ENCODE assay signal across 32 mouse cellular contexts in the genomic region with DNA sequence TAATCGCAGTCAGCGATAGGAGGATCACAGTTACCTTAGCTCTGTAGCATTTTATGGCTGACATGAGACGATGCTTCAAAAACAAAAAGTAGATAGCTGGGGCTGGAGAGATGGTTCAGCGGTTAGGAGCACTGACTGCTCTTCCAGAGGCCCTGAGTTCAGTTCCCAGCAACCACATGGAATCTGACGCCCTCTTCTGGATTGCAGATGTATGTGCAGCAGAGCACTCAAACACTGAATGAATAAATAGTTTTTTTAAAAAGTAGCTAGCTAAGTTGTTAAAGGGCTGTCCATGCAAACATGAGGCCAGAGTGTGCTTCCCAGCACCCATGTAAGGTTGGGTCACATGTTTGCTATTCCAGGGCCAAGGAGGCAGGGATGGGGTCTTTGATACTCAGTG. TPM values are rescaled to one million over a fixed set of nuclear protein-coding genes. Genes with fewer than 3 reads are reported as not detected.
DNase-seq lines count a peak whose midpoint lies in the region; ATAC-seq and TF ChIP-seq lines count a peak whose summit lies in the region.
"Had no signal": no experiment of that assay in that cellular context is flagged by ENCODE, and none has a peak within 500 bp of the region (broad histone marks: within the 10 kb centered on the region; RNA-seq: fewer than 3 reads in every experiment).

No protein-coding gene starts in this region.

- H3K4me3 ChIP-seq in hindbrain, postnatal 0 days (ENCODE audit: low read length) = no peak overlapping the region
- no peak overlapping the region for H3K4me3 ChIP-seq in hindbrain, embryonic 10.5 days
- no peak overlapping the region for H3K4me3 ChIP-seq in liver, embryonic 14.5 days (ENCODE audit: insufficient read depth in 1 of 2, low read depth in 2 of 2, low read length in 2 of 2)
- H3K4me3 ChIP-seq in liver, embryonic 12.5 days = no peak overlapping the region
- no peak overlapping the region for H3K4me3 ChIP-seq in E14TG2a.4 (replicated peaks; ENCODE audit: low read length)
- H3K4me3 ChIP-seq: embryonic facial prominence, embryonic 13.5 days; erythroblast, embryonic 14.5 days; forebrain, embryonic 12.5 days; heart, embryonic 13.5 days; hindbrain, embryonic 13.5 days; myocyte; neural tube, embryonic 13.5 days had no signal

- H3K27me3 ChIP-seq in hindbrain, postnatal 0 days (ENCODE audit: insufficient read depth, low read length) = no peaks in the 10 kb centered on the region
- no peaks in the 10 kb centered on the region for H3K27me3 ChIP-seq in hindbrain, embryonic 10.5 days (ENCODE audit: insufficient read depth, poor library complexity, severe bottlenecking)
- no peaks in the 10 kb centered on the region for H3K27me3 ChIP-seq in liver, embryonic 14.5 days (ENCODE audit: control insufficient read depth, insufficient read depth, low read length)
- no peaks in the 10 kb centered on the region for H3K27me3 ChIP-seq in liver, embryonic 12.5 days (replicated peaks)
- H3K27me3 ChIP-seq in E14TG2a.4 (ENCODE audit: insufficient read depth, low read length) = no peaks in the 10 kb centered on the region
- H3K27me3 ChIP-seq: embryonic facial prominence, embryonic 13.5 days; forebrain, embryonic 12.5 days; heart, embryonic 13.5 days; hindbrain, embryonic 13.5 days; neural tube, embryonic 13.5 days had no signal

- TF ChIP-seq POLR2A in brain, embryonic 14.5 days (IDR thresholded peaks at IDR 0.05; ENCODE audit: borderline replicate concordance, extremely low read depth, insufficient read depth, insufficient read length, poor library complexity, severe bottlenecking) = no peak

- DNase-seq in hindbrain, postnatal 0 days (ENCODE audit: low spot score) = no peak
- DNase-seq in hindbrain, embryonic 10.5 days (ENCODE audit: low spot score) = no peak
- no peak for DNase-seq in liver, embryonic 14.5 days (ENCODE audit: low read depth in 3 of 3, low spot score in 3 of 3)
- DNase-seq in brain, embryonic 14.5 days (ENCODE audit: low read depth) = no peak
- no peak for DNase-seq in right cerebral cortex, postnatal 36 days (ENCODE audit: low spot score in 2 of 2)
- no peak for DNase-seq in left cerebral cortex, postnatal 25 days (ENCODE audit: low spot score in 2 of 2)
- DNase-seq: adrenal gland, adult 2 months; B cell, adult 2 months; cerebellum, adult 18-20 months; cerebellum, postnatal 14 days; kidney, postnatal 36 days; lung, embryonic 14.5 days; lung, postnatal 4 days; midbrain, embryonic 14.5 days; retina, postnatal 1 day; right cerebral cortex, postnatal 25 days; thymus, adult 2 months; thymus, postnatal 4 days had no signal

- TF ChIP-seq CTCF in hindbrain, postnatal 0 days (IDR thresholded peaks at IDR 0.05; ENCODE audit: low read depth) = peak; percentile 4; the same call in 1 of the 2 replicates
- TF ChIP-seq CTCF in liver, embryonic 14.5 days (IDR thresholded peaks at IDR 0.05; ENCODE audit: low read depth) = peak; percentile 58
- TF ChIP-seq CTCF in E14TG2a.4 (conservative IDR thresholded peaks at IDR 0.05; ENCODE audit: low read length) = peak; percentile 61
- peak; percentile 8; the same call in 1 of the 2 replicates for TF ChIP-seq CTCF in brain, embryonic 14.5 days (IDR thresholded peaks at IDR 0.05; ENCODE audit: borderline replicate concordance, extremely low read depth, insufficient read depth, insufficient read length)

- WGBS in hindbrain, postnatal 0 days = 87% methylated on average over 5 of the region's 5 CpGs
- WGBS in hindbrain, embryonic 10.5 days = 86% methylated on average over 5 of the region's 5 CpGs
- 79% methylated on average over 5 of the region's 5 CpGs for WGBS in liver, embryonic 14.5 days (ENCODE audit: insufficient replicate concordance)
- WGBS in liver, embryonic 12.5 days (ENCODE audit: insufficient replicate concordance) = 80% methylated on average over 5 of the region's 5 CpGs

- H3K4me1 ChIP-seq in hindbrain, postnatal 0 days (ENCODE audit: insufficient read depth, low read length) = no peaks in the 10 kb centered on the region
- H3K4me1 ChIP-seq in hindbrain, embryonic 10.5 days (replicated peaks) = no peaks in the 10 kb centered on the region
- H3K4me1 ChIP-seq in liver, embryonic 14.5 days (replicated peaks; ENCODE audit: control insufficient read depth in 2 of 2, insufficient read depth in 2 of 2, low read length in 1 of 2) = peaks cover 5 to 6% of the 10 kb centered on the region in 2 experiments; a peak in 3 of 4 replicates
- peaks cover 11% of the 10 kb centered on the region for H3K4me1 ChIP-seq in liver, embryonic 12.5 days
- H3K4me1 ChIP-seq in E14TG2a.4 (replicated peaks; ENCODE audit: low read depth, low read length) = peaks cover 24% of the 10 kb centered on the region
- H3K4me1 ChIP-seq: embryonic facial prominence, embryonic 13.5 days; forebrain, embryonic 12.5 days; hindbrain, embryonic 13.5 days; neural tube, embryonic 13.5 days had no signal

- H3K9me3 ChIP-seq in hindbrain, postnatal 0 days (ENCODE audit: low read length) = no peaks in the 10 kb centered on the region
- H3K9me3 ChIP-seq in hindbrain, embryonic 10.5 days = no peaks in the 10 kb centered on the region
- no peaks in the 10 kb centered on the region for H3K9me3 ChIP-seq in liver, embryonic 14.5 days (ENCODE audit: control insufficient read depth, low read length)
- H3K9me3 ChIP-seq in liver, embryonic 12.5 days (replicated peaks) = no peaks in the 10 kb centered on the region
- H3K9me3 ChIP-seq in E14TG2a.4 (ENCODE audit: low read length) = no peaks in the 10 kb centered on the region
- H3K9me3 ChIP-seq: embryonic facial prominence, embryonic 13.5 days; forebrain, embryonic 12.5 days; heart, embryonic 13.5 days; hindbrain, embryonic 13.5 days; neural tube, embryonic 13.5 days had no signal

- ATAC-seq in hindbrain, postnatal 0 days = no peak
- ATAC-seq in liver, embryonic 14.5 days (ENCODE audit: insufficient read depth) = no peak
- no peak for ATAC-seq in liver, embryonic 12.5 days
- ATAC-seq: inflammation-experienced regulatory T-cells, adult 6 months had no signal

- no peak overlapping the region for H3K4me2 ChIP-seq in hindbrain, postnatal 0 days (ENCODE audit: low read depth, low read length)
- no peak overlapping the region for H3K4me2 ChIP-seq in liver, embryonic 14.5 days (ENCODE audit: low read depth)
- no peak overlapping the region for H3K4me2 ChIP-seq in liver, embryonic 12.5 days
- H3K4me2 ChIP-seq: embryonic facial prominence, embryonic 13.5 days; forebrain, embryonic 12.5 days; heart, embryonic 13.5 days; hindbrain, embryonic 13.5 days; liver, embryonic 11.5 days; lung, embryonic 14.5 days; neural tube, embryonic 13.5 days had no signal

- no peak overlapping the region for H3K9ac ChIP-seq in hindbrain, postnatal 0 days (replicated peaks; ENCODE audit: low read length)
- H3K9ac ChIP-seq in liver, embryonic 14.5 days (replicated peaks) = no peak overlapping the region
- H3K9ac ChIP-seq in liver, embryonic 12.5 days = no peak overlapping the region
- H3K9ac ChIP-seq: embryonic facial prominence, embryonic 13.5 days; forebrain, embryonic 12.5 days; heart, embryonic 13.5 days; hindbrain, embryonic 13.5 days; lung, embryonic 14.5 days; neural tube, embryonic 13.5 days had no signal

- intact Hi-C loops in left cerebral cortex, postnatal 25 days (cut with DNase I) = no loop called here

- TF ChIP-seq EP300 in liver, embryonic 14.5 days (IDR thresholded peaks at IDR 0.05; ENCODE audit: low read depth) = no peak

- H3K36me3 ChIP-seq in hindbrain, postnatal 0 days (ENCODE audit: insufficient read depth, low read length) = peaks cover 30% of the 10 kb centered on the region
- peaks cover 74% of the 10 kb centered on the region for H3K36me3 ChIP-seq in hindbrain, embryonic 10.5 days
- peaks cover 12% of the 10 kb centered on the region for H3K36me3 ChIP-seq in liver, embryonic 14.5 days (replicated peaks; ENCODE audit: control insufficient read depth, insufficient read depth, low read depth)
- H3K36me3 ChIP-seq in liver, embryonic 12.5 days = peaks cover 86% of the 10 kb centered on the region
- peaks cover 98% of the 10 kb centered on the region for H3K36me3 ChIP-seq in E14TG2a.4 (ENCODE audit: insufficient read depth, low read length)

- H3K27ac ChIP-seq in hindbrain, postnatal 0 days = no peak overlapping the region
- H3K27ac ChIP-seq in hindbrain, embryonic 10.5 days = no peak overlapping the region
- H3K27ac ChIP-seq in liver, embryonic 14.5 days = no peak overlapping the region
- H3K27ac ChIP-seq in liver, embryonic 12.5 days = no peak overlapping the region
- H3K27ac ChIP-seq: embryonic facial prominence, embryonic 13.5 days; forebrain, embryonic 12.5 days; heart, embryonic 13.5 days; hindbrain, embryonic 13.5 days; neural tube, embryonic 13.5 days had no signal

RNA-seq across cellular contexts. Expression of gene Aqp7, which starts 26.8 kb away (rescaled TPM):
- not detected in 2 replicates for total RNA-seq in hindbrain, postnatal 0 days (2014; rRNA removed)
- polyA plus RNA-seq in hindbrain, postnatal 0 days (2015; fragmentation: Nextera tagmentation; extraction: Ambion mirVana) = 0.06 TPM in 1 of 2 replicates, not detected in the other
- 0.12 TPM in 1 of 2 replicates, not detected in the other for polyA plus RNA-seq in hindbrain, embryonic 10.5 days (2016; fragmentation: Nextera tagmentation; extraction: Ambion mirVana)
- 1.1 and 1.4 TPM in 2 replicates for polyA plus RNA-seq in liver, embryonic 14.5 days (2012; rRNA removed)
- 0.50 and 0.59 TPM in 2 replicates for polyA plus RNA-seq in liver, embryonic 14.5 days (2014; fragmentation: Nextera tagmentation; extraction: Ambion mirVana)
- polyA plus RNA-seq in liver, embryonic 12.5 days (2016; fragmentation: Nextera tagmentation; extraction: Ambion mirVana) = 1.3 and 1.8 TPM in 2 replicates
- polyA plus RNA-seq in brain, embryonic 14.5 days (2012; rRNA removed) = not detected in 2 replicates
- not detected for total RNA-seq in left cerebral cortex, postnatal 25 days (2021)
- total RNA-seq: left cerebral cortex, adult 8-10 months; megakaryocyte-erythroid progenitor cell, adult 5-6 weeks had no signal
- polyA plus RNA-seq: erythroblast, embryonic 14.5 days; forebrain, embryonic 12.5 days; heart, embryonic 13.5 days; hindbrain, embryonic 13.5 days; limb, embryonic 11.5 days; lung, embryonic 14.5 days; myocyte; neural tube, embryonic 13.5 days had no signal

RNA-seq across cellular contexts. Expression of gene Nfx1, which starts 50.4 kb away (rescaled TPM):
- total RNA-seq in hindbrain, postnatal 0 days (2014; rRNA removed) = 51.9 and 58.6 TPM in 2 replicates
- polyA plus RNA-seq in hindbrain, postnatal 0 days (2015; fragmentation: Nextera tagmentation; extraction: Ambion mirVana) = 63.8 and 66.0 TPM in 2 replicates
- polyA plus RNA-seq in hindbrain, embryonic 10.5 days (2016; fragmentation: Nextera tagmentation; extraction: Ambion mirVana) = 86.1 and 92.8 TPM in 2 replicates
- 16.7 and 22.1 TPM in 2 replicates for polyA plus RNA-seq in liver, embryonic 14.5 days (2012; rRNA removed)
- polyA plus RNA-seq in liver, embryonic 14.5 days (2014; fragmentation: Nextera tagmentation; extraction: Ambion mirVana) = 27.1 and 27.2 TPM in 2 replicates
- 53.5 and 55.7 TPM in 2 replicates for polyA plus RNA-seq in liver, embryonic 12.5 days (2016; fragmentation: Nextera tagmentation; extraction: Ambion mirVana)
- 107 and 111 TPM in 2 replicates for polyA plus RNA-seq in brain, embryonic 14.5 days (2012; rRNA removed)
- total RNA-seq in left cerebral cortex, postnatal 25 days (2021) = 10 to 100 TPM; 67.2 to 71.4 TPM

Comparison
In these comparisons a context has a peak if more than half of its experiments do, and no peak if none do; other contexts are left out.
1. CTCF ChIP-seq: peak in every context shown above with its lines; median percentile 61 in E14TG2a.4; 58 in liver, embryonic 14.5 days; 8 in brain, embryonic 14.5 days; 4 in hindbrain, postnatal 0 days.